Comparison of ENCODE assay signal across 8 mouse cellular contexts in genomic region chr3:130710103-130710502, GRCm38 (mm10). TPM values are rescaled to one million over a fixed set of nuclear protein-coding genes. Genes with fewer than 3 reads are reported as not detected.
DNase-seq lines count a peak whose midpoint lies in the region; ATAC-seq and TF ChIP-seq lines count a peak whose summit lies in the region.

No protein-coding gene starts in this region.

- peaks cover 12% of the 10 kb centered on the region for H3K4me1 ChIP-seq in heart, embryonic 12.5 days (replicated peaks)
- H3K4me1 ChIP-seq in ES-Bruce4 (ENCODE audit: control insufficient read depth, insufficient read depth, low read length) = peaks cover 5% of the 10 kb centered on the region
- H3K4me1 ChIP-seq in hindbrain, embryonic 13.5 days (replicated peaks) = peaks cover 25% of the 10 kb centered on the region

- no peak overlapping the region for H3K27ac ChIP-seq in heart, embryonic 12.5 days (ENCODE audit: poor library complexity, severe bottlenecking)
- H3K27ac ChIP-seq in ES-Bruce4 (ENCODE audit: insufficient read depth, low read length) (no peak overlapping the region), macrophage (no peak overlapping the region)
- H3K27ac ChIP-seq in hindbrain, embryonic 13.5 days = no peak overlapping the region

- H3K27me3 ChIP-seq in heart, embryonic 12.5 days (replicated peaks) = no peaks in the 10 kb centered on the region
- H3K27me3 ChIP-seq in ES-Bruce4 (ENCODE audit: control insufficient read depth, insufficient read depth, low read length, poor library complexity, severe bottlenecking) = no peaks in the 10 kb centered on the region
- 0 out of 2 replicates have a peak, but pooled peaks cover 3% of the 10 kb centered on the region for H3K27me3 ChIP-seq in hindbrain, embryonic 13.5 days

- no peak for TF ChIP-seq CTCF in ES-Bruce4 (IDR thresholded peaks at IDR 0.05; ENCODE audit: low read depth, low read length)

- ATAC-seq in heart, embryonic 12.5 days (ENCODE audit: insufficient number of reproducible peaks, low FRiP score) = no peak
- ATAC-seq in hindbrain, embryonic 13.5 days (ENCODE audit: low FRiP score) = no peak
- no peak for ATAC-seq in erythroid progenitor cell, adult 5-6 weeks (replicated peaks; ENCODE audit: low FRiP score, poor library complexity, severe bottlenecking)

- TF ChIP-seq POLR2A in ES-Bruce4 (IDR thresholded peaks at IDR 0.05; ENCODE audit: insufficient read depth, low read length) = no peak

- 51% methylated on average over 7 of the region's 7 CpGs for WGBS in heart, embryonic 12.5 days
- 67% methylated on average over 7 of the region's 7 CpGs for WGBS in hindbrain, embryonic 13.5 days
- WGBS in macrophage (ENCODE audit: missing documents) = 62% methylated on average over 7 of the region's 7 CpGs

- no peaks in the 10 kb centered on the region for H3K9me3 ChIP-seq in heart, embryonic 12.5 days (replicated peaks)
- no peaks in the 10 kb centered on the region for H3K9me3 ChIP-seq in ES-Bruce4 (replicated peaks; ENCODE audit: control insufficient read depth, insufficient read depth, low read length, poor library complexity, severe bottlenecking)
- no peaks in the 10 kb centered on the region for H3K9me3 ChIP-seq in hindbrain, embryonic 13.5 days

- no peaks in the 10 kb centered on the region for H3K36me3 ChIP-seq in heart, embryonic 12.5 days
- H3K36me3 ChIP-seq in ES-Bruce4 (ENCODE audit: control insufficient read depth, insufficient read depth, low read length, poor library complexity, severe bottlenecking) (peaks cover 6% of the 10 kb centered on the region), macrophage (ENCODE audit: inconsistent target) (no peaks in the 10 kb centered on the region)
- no peaks in the 10 kb centered on the region for H3K36me3 ChIP-seq in hindbrain, embryonic 13.5 days

- H3K4me3 ChIP-seq in heart, embryonic 12.5 days = peak overlapping the region; percentile 23
- H3K4me3 ChIP-seq in ES-Bruce4 (ENCODE audit: low read depth, low read length) (no peak overlapping the region), macrophage (ENCODE audit: inconsistent target) (peak overlapping the region; percentile 19; the same call in 1 of the 2 replicates)
- no peak overlapping the region for H3K4me3 ChIP-seq in hindbrain, embryonic 13.5 days

- H3K79me2 ChIP-seq in macrophage (ENCODE audit: inconsistent target) = peaks cover 38% of the 10 kb centered on the region

- TF ChIP-seq EP300 in ES-Bruce4 (IDR thresholded peaks at IDR 0.05; ENCODE audit: insufficient read depth, low read depth, low read length) = no peak

- intact Hi-C loops in left cerebral cortex, postnatal 14 days (cut with DNase I) = no loop called here

- DNase-seq in heart, adult 9 months (ENCODE audit: low spot score in 2 of 2) = no peak
- DNase-seq in left cerebral cortex, postnatal 14 days (ENCODE audit: low spot score in 2 of 2) = no peak
- DNase-seq in frontal cortex, postnatal 10 days (ENCODE audit: low spot score in 2 of 2) = no peak

- peak overlapping the region; percentile 73 for H3K4me2 ChIP-seq in heart, embryonic 12.5 days
- peak overlapping the region; percentile 65 for H3K4me2 ChIP-seq in hindbrain, embryonic 13.5 days

- H3K9ac ChIP-seq in heart, embryonic 12.5 days = no peak overlapping the region
- H3K9ac ChIP-seq in ES-Bruce4 (ENCODE audit: low read depth, poor library complexity, severe bottlenecking) = 0 out of 2 replicates have a peak overlapping the region, but pooled peaks have one; percentile 45
- no peak overlapping the region for H3K9ac ChIP-seq in hindbrain, embryonic 13.5 days

RNA-seq across cellular contexts. Expression of gene Ostc, which starts 0.9 kb away (rescaled TPM):
- polyA plus RNA-seq in heart, embryonic 12.5 days (2016; fragmentation: Nextera tagmentation; extraction: Ambion mirVana) = 249 and 250 TPM in 2 replicates
- polyA plus RNA-seq in ES-Bruce4 (2011; ENCODE audit: insufficient read depth, insufficient read length, low read depth, missing spikeins) (170 and 180 TPM in 2 replicates), macrophage (2018) (76.7 to 145 TPM (median 93.1 TPM) in 3 replicates)
- 241 and 242 TPM in 2 replicates for polyA plus RNA-seq in hindbrain, embryonic 13.5 days (2015; fragmentation: Nextera tagmentation; extraction: Ambion mirVana)
- total RNA-seq in macrophage (2018; cell fraction: chromatin; rRNA removed) = 10 to 100 TPM in 20 of 26 experiments, 1 to 10 TPM in 6; 4.5 to 35.4 (median 13.8) TPM
- 100 to 1,000 TPM in 3 of 26 experiments, 10 to 100 TPM in 23; 66.4 to 113 (median 85.9) TPM for total RNA-seq in macrophage (2018; cell fraction: cytosol; rRNA removed)
- total RNA-seq in macrophage (2018; cell fraction: nucleus; rRNA removed) = 10 to 100 TPM; 19.1 to 71.1 (median 39.8) TPM
- total RNA-seq in erythroid progenitor cell, adult 5-6 weeks (2015; ENCODE audit: low replicate concordance) = 50.3 and 78.2 TPM in 2 replicates
- total RNA-seq in erythroid progenitor cell, adult 5-6 weeks (2017; ENCODE audit: low replicate concordance) = 27.6 and 35.3 TPM in 2 replicates
- total RNA-seq in left cerebral cortex, postnatal 14 days (2021) = 10 to 100 TPM; 67.8 to 69.0 TPM

RNA-seq across cellular contexts. Expression of gene Rpl34, which starts 20.1 kb away (rescaled TPM):
- 495 and 521 TPM in 2 replicates for polyA plus RNA-seq in heart, embryonic 12.5 days (2016; fragmentation: Nextera tagmentation; extraction: Ambion mirVana)
- polyA plus RNA-seq in ES-Bruce4 (2011; ENCODE audit: insufficient read depth, insufficient read length, low read depth, missing spikeins) (1,289 and 1,419 TPM in 2 replicates), macrophage (2018) (491 to 1,262 TPM (median 1,185 TPM) in 3 replicates)
- polyA plus RNA-seq in hindbrain, embryonic 13.5 days (2015; fragmentation: Nextera tagmentation; extraction: Ambion mirVana) = 626 and 633 TPM in 2 replicates
- 100 to 1,000 TPM in 24 of 26 experiments, 10 to 100 TPM in 2; 86.8 to 298 (median 143) TPM for total RNA-seq in macrophage (2018; cell fraction: chromatin; rRNA removed)
- 1,000 to 10,000 TPM in 13 of 26 experiments, 100 to 1,000 TPM in 13; 602 to 1,549 (median 953) TPM for total RNA-seq in macrophage (2018; cell fraction: cytosol; rRNA removed)
- total RNA-seq in macrophage (2018; cell fraction: nucleus; rRNA removed) = 100 to 1,000 TPM; 132 to 296 (median 189) TPM
- 421 and 458 TPM in 2 replicates for total RNA-seq in erythroid progenitor cell, adult 5-6 weeks (2015; ENCODE audit: low replicate concordance)
- 604 and 672 TPM in 2 replicates for total RNA-seq in erythroid progenitor cell, adult 5-6 weeks (2017; ENCODE audit: low replicate concordance)
- 100 to 1,000 TPM; 288 to 297 TPM for total RNA-seq in left cerebral cortex, postnatal 14 days (2021)

Comparison
In these comparisons a context has a peak if more than half of its experiments do, and no peak if none do; other contexts are left out.
1. H3K4me3 ChIP-seq: peak in heart, embryonic 12.5 days (single experiment) and macrophage (single experiment); none in ES-Bruce4 (single experiment) and hindbrain, embryonic 13.5 days (single experiment).